In the genomic region with DNA sequence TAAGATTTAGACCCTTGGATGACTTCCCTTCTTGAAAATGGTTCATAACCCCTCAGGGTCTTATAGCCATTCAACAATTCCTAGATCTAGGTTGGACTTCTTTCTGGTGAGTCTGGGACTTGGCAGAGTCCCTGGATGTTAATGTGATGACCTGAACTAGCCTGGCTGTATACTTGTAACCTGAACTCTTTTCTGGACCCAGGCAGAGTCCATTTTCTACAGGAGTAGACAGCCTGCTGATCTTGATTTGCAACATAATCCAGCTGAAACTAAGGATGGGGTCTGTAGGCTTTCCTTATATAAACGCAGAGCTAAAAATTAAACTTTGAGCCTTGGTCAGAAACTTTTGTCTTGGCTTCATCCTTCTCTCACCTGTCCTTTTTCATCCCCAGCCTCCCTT, we compare ENCODE assay signal across 25 mouse cellular contexts. TPM values are rescaled to one million over a fixed set of nuclear protein-coding genes. Genes with fewer than 3 reads are reported as not detected.
"Had no signal": no experiment of that assay in that cellular context is flagged by ENCODE, and none has a peak within 500 bp of the region (broad histone marks: within the 10 kb centered on the region; RNA-seq: fewer than 3 reads in every experiment).

No protein-coding gene starts in this region.

- H3K9me3 ChIP-seq: lung, embryonic 15.5 days; midbrain, embryonic 10.5 days; midbrain, embryonic 12.5 days; neural tube, embryonic 13.5 days; neural tube, embryonic 15.5 days had no signal

- H3K36me3 ChIP-seq: lung, embryonic 15.5 days; midbrain, embryonic 10.5 days; midbrain, embryonic 12.5 days; neural tube, embryonic 13.5 days; neural tube, embryonic 15.5 days had no signal

- H3K27ac ChIP-seq: lung, embryonic 15.5 days; midbrain, embryonic 10.5 days; midbrain, embryonic 12.5 days; neural tube, embryonic 13.5 days; neural tube, embryonic 15.5 days had no signal

- H3K4me2 ChIP-seq: lung, embryonic 15.5 days; midbrain, embryonic 12.5 days; neural tube, embryonic 13.5 days; neural tube, embryonic 15.5 days had no signal

- ATAC-seq: lung, postnatal 0 days; midbrain, embryonic 16.5 days had no signal

- DNase-seq: lung, adult 2 months; lung, postnatal 14 days; lung, postnatal 4 days; midbrain, embryonic 14.5 days; retina, postnatal 1 day; right cerebral cortex, adult 18-20 months; right cerebral cortex, postnatal 25 days; right cerebral cortex, postnatal 4 days; spleen, adult 18-20 months; thymus, adult 18-20 months; thymus, postnatal 14 days; thymus, postnatal 36 days had no signal

- H3K27me3 ChIP-seq: lung, embryonic 15.5 days; midbrain, embryonic 12.5 days; neural tube, embryonic 13.5 days; neural tube, embryonic 15.5 days had no signal

- H3K9ac ChIP-seq: lung, embryonic 15.5 days; midbrain, embryonic 12.5 days; neural tube, embryonic 13.5 days; neural tube, embryonic 15.5 days had no signal

- H3K4me3 ChIP-seq: lung, embryonic 15.5 days; midbrain, embryonic 10.5 days; midbrain, embryonic 12.5 days; myocyte; neural tube, embryonic 13.5 days; neural tube, embryonic 15.5 days had no signal

RNA-seq across cellular contexts. Expression of a gene that starts 11.6 kb away (rescaled TPM):
- polyA plus RNA-seq: lung, embryonic 15.5 days; lung, postnatal 0 days; midbrain, embryonic 10.5 days; midbrain, embryonic 12.5 days; midbrain, embryonic 14.5 days; midbrain, embryonic 16.5 days; myocyte; neural tube, embryonic 11.5 days; neural tube, embryonic 13.5 days; neural tube, embryonic 15.5 days; stomach, embryonic 14.5 days; thymus, postnatal 0 days had no signal

RNA-seq across cellular contexts. Expression of a gene that starts 14.6 kb away (rescaled TPM):
- polyA plus RNA-seq: lung, embryonic 15.5 days; lung, postnatal 0 days; midbrain, embryonic 10.5 days; midbrain, embryonic 12.5 days; midbrain, embryonic 14.5 days; midbrain, embryonic 16.5 days; myocyte; neural tube, embryonic 11.5 days; neural tube, embryonic 13.5 days; neural tube, embryonic 15.5 days; small intestine, adult 2 months; stomach, embryonic 14.5 days; thymus, postnatal 0 days had no signal

RNA-seq across cellular contexts. Expression of a gene that starts 24.8 kb away (rescaled TPM):
- polyA plus RNA-seq: lung, adult 2 months; lung, embryonic 15.5 days; lung, postnatal 0 days; midbrain, embryonic 10.5 days; midbrain, embryonic 12.5 days; midbrain, embryonic 14.5 days; midbrain, embryonic 16.5 days; myocyte; neural tube, embryonic 11.5 days; neural tube, embryonic 13.5 days; neural tube, embryonic 15.5 days; small intestine, adult 2 months; stomach, embryonic 14.5 days; stomach, embryonic 16.5 days; thymus, postnatal 0 days had no signal
